Mouse (Mus musculus) stomach, embryonic 14.5 days (tissue): ENCODE results near the gene Mfsd13b. TPM values are rescaled to one million over a fixed set of nuclear protein-coding genes. Genes with fewer than 3 reads are reported as not detected.

Source experiments
- polyA plus RNA-seq: library from polyadenylated mRNA; unstranded; fragments of >200 nt; fragmentation: Nextera tagmentation; extraction: Ambion mirVana; gene quantifications from 2 replicates; pipeline ENCODE4 v1.2.1, GENCODE M21; 2014

Gene Mfsd13b
- polyA plus RNA-seq, 1 experiment from 2014 or later: not detected

Other genes starting within 250 kb of the Mfsd13b start
- gene Vwa3a, start 243.2 kb upstream of the Mfsd13b start, polyA plus RNA-seq: 0.27 and 0.41 TPM in 2 replicates
- not detected in 2 replicates for gene Gm5737, start 170.1 kb upstream of the Mfsd13b start, polyA plus RNA-seq
- gene Eef2k, start 139.7 kb upstream of the Mfsd13b start, polyA plus RNA-seq: 21.1 and 23.0 TPM in 2 replicates
- gene Polr3e, start 64.8 kb upstream of the Mfsd13b start, polyA plus RNA-seq: 26.3 and 28.0 TPM in 2 replicates
- gene Cdr2, start 197 bp upstream of the Mfsd13b start, polyA plus RNA-seq: 12.6 and 13.2 TPM in 2 replicates
- 163 and 170 TPM in 2 replicates for gene Mettl9, start 51.9 kb downstream of the Mfsd13b start, polyA plus RNA-seq
- gene Igsf6, start 92.1 kb downstream of the Mfsd13b start, polyA plus RNA-seq: 1.7 and 2.9 TPM in 2 replicates
- gene Otoa, start 99.1 kb downstream of the Mfsd13b start, polyA plus RNA-seq: 0.10 and 0.17 TPM in 2 replicates